Mouse (Mus musculus) splenic B cell, adult 2 months (primary cell): ENCODE measurements around the gene Rasd1.

ENCODE experiments used
- DNase-seq: peaks from one replicate; pipeline ENCODE4 v3.0.0-alpha.2; 2011; ENCODE audit warnings: low read depth, low spot score
- H3K27me3 ChIP-seq: 2 replicates; pipeline ENCODE4 v1.6.1; 2012; ENCODE audit warnings: mild to moderate bottlenecking, low read length, moderate library complexity, mixed read lengths; ENCODE audit not compliant: control insufficient read depth, poor library complexity, insufficient read depth, severe bottlenecking
- H3K36me3 ChIP-seq: 2 replicates; pipeline ENCODE4 v1.6.1; 2012; ENCODE audit warnings: mild to moderate bottlenecking, low read length, moderate library complexity, mixed read lengths; ENCODE audit not compliant: control insufficient read depth, poor library complexity, insufficient read depth, severe bottlenecking

Rasd1 gene

DNA sequence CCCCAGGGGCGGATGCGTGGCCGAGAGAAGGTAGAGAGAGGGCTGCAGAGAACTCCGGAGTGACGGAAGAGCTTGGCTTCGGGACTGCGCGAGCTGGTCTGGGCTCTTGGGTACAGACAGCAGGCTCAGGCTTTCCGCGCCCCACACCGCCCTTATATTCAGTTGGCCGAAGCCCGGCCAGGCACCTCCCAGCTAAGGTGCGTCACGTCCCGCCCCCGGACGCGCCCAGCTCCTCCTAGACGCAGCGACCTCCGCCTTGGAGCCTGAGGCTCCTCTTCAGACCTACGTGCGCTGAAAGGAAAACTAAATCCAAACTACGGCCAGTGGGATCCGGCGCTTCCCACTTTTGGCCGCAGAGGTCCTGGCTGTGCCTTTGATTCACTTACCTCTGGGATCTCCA, at the start of gene Rasd1:
Gene Rasd1 (minus strand): TSS at position 127 of the 400 bp plus-strand sequence.
- H3K27me3 ChIP-seq: no peaks in the 10 kb centered on the region
- no peaks in the 10 kb centered on the region for H3K36me3 ChIP-seq
- peak; percentile 87 for DNase-seq

DNA sequence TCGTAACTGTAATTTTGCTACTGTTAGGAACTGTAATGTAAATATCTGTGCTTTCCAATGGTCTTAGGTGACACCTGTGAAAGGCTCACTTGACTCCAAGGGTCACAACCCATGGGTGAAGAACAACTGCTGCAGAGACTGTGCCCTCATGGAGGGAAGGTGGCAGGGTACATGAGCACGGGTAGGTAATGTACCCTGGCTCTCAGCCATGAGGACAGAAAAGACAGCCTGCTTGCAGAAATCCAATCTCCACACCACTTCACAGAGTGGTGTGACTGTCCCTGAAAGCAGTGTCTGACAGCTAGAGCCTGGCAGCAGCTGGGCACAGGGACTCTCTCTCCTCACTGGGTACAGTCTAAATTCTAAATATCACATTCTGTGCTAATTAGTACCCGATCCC, 46.8 kb upstream of the Rasd1 start:
- H3K36me3 ChIP-seq: no peaks in the 10 kb centered on the region
- no peak for DNase-seq
- H3K27me3 ChIP-seq: no peaks in the 10 kb centered on the region

DNA sequence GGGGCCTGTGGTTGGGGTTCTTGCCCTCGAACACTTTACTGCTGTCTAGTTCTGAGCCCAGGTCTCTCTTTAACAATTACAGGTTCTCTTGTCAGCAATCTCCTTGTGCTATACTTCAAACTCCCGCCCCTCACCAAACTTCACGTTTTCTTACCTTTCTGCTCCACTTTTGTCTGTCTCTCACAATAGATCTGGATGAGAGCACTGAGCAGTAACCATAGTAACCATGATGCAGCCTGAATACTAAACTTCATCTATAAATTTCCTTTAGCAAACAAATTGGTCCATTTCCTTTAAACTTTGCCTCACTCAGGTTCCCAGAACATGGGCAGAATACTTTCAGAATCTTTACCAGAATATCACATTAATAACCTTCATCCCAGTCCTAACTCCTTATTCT, 44.7 kb upstream of the Rasd1 start:
- no peak for DNase-seq
- Histone ChIP-seq H3K27me3 (no peaks in the 10 kb centered on the region), H3K36me3 (no peaks in the 10 kb centered on the region)

DNA sequence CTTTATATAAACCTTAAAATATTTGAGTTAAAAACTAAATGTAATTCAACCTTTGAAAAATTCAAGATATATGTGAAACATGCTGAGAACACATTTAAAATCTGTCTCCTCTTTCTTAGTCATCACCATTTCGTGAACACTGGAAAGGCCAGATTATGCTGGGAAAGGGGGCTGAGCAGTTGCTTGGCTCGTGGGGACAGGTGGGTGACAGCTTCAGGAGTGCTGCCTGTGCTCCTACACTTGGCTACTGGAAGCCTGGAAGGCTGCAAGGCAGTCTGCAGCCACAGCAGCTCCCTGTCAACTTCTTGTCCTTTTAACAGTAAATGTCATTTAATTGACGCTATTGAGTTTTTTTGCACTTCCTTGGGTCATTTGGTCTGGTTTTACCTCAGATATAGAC, 41.1 kb upstream of the Rasd1 start:
- Histone ChIP-seq H3K27me3 (no peaks in the 10 kb centered on the region), H3K36me3 (no peaks in the 10 kb centered on the region)
- DNase-seq: no peak

DNA sequence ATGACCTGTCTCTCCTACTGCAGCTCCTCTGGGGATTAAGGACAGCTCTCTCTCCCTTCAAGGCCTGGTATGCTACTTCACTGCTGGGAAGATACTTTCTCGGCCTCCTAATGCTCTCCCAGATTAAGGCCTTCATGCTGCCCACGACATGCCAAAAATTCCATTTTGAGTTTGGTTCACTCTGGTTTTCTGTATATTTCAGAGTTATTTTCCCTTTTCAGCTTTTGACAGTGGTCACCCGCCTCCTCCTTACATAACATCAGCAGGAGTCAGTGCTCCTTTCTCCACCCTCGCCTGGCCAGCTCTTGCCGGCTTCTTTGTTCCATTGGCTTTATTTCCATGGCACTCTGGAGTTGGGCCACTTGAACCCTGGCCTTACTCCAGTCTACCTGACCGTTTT, 40.0 kb upstream of the Rasd1 start:
- DNase-seq: no peak
- no peaks in the 10 kb centered on the region for H3K27me3 ChIP-seq
- H3K36me3 ChIP-seq: no peaks in the 10 kb centered on the region

DNA sequence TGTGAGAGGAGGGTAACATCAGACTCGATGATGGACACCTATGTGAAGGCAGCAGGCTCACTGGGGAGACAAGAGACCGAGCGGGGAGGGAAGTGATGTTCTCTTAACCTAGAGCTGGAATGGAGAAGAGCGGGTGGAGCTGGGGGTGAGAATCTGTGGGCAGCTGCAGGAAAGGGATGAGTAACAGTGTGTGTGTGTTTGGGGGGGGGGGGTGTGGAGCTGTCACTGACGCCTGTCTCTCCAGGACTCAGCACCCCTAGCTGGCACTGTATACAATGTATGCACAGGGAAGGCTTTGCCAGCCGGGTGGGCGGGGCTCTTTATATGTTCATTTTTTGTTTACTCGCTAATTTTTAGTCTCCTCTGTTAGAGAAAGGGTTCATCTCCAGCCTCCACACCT, 39.1 kb upstream of the Rasd1 start:
- DNase-seq: no peak
- no peaks in the 10 kb centered on the region for H3K27me3 ChIP-seq
- H3K36me3 ChIP-seq: no peaks in the 10 kb centered on the region

DNA sequence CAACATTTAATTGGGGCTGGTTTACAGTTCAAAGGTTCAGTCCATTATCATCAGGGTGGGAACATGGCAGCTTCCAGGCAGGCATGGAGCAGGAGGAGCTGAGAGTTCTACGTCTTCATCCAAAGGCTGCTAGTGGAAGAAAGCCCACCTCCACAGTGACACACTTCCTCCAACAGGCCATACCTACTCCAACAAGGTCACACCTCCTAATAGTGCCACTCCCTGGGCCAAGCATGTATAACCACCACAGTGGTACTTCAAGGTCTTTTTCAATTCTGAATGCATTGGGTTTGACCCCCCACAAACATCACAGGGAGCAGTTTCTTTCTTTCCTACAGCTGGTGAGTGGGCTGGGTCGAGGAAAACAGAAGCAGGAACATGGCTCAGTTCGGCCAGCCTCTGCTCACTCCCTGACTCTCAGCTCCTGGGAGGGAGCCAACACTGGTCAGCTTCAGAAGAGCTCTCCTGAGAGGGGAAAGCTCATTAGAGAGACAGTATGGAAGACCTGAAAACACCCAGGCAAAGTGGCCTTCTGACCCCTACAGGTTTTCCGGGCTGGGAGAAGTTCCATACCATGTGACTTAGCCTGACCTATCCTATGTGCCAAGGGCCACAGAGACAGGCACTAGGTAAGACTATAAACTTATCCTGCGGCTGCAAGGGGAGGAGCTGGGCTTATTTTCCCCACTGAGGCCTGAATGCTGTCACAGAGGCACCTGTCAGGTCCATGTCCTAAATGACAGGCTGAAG, 36.7 kb upstream of the Rasd1 start:
- Histone ChIP-seq H3K36me3 (no peaks in the 10 kb centered on the region), H3K27me3 (no peaks in the 10 kb centered on the region)
- DNase-seq: no peak

DNA sequence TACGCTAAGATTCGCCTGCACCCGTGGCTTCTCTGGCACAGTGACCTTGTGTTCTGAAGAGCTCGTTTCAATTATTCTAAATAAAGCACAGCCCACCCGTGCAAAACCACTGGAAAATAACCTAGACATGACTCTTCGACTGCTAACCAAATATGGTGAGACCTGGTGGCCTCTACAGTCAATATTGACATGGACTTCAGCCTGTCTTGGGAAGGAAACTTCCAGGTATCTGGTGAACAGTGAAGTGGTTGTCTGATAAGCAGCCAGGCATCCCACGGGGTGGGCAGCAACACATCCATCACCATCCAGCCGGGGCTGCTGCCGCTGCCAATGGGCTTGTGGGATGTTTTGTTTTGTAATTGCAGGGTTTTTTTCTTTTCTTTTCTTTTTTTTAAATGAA, 29.6 kb upstream of the Rasd1 start:
- Histone ChIP-seq H3K27me3 (no peaks in the 10 kb centered on the region), H3K36me3 (no peaks in the 10 kb centered on the region)
- DNase-seq: no peak

DNA sequence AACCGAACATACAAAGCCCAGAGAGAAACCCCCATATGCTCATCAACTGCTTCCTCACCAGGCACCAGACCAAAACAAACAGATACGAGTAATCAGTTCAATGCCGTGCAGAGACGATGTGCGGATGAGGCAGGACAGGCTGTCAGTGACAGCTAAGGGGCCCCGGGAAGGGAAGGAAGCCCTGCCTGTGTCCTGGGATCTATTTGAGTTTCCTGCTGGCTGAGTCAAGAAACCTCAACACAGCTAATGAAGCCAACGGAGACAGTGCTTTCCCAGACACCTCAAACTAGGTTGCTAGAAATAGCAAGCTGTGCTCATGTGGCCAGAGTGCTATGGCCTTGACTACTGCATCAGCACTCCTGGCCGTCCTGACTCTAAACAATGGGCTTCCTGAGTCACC, 26.6 kb upstream of the Rasd1 start:
- Histone ChIP-seq H3K27me3 (no peaks in the 10 kb centered on the region), H3K36me3 (no peaks in the 10 kb centered on the region)
- no peak for DNase-seq

DNA sequence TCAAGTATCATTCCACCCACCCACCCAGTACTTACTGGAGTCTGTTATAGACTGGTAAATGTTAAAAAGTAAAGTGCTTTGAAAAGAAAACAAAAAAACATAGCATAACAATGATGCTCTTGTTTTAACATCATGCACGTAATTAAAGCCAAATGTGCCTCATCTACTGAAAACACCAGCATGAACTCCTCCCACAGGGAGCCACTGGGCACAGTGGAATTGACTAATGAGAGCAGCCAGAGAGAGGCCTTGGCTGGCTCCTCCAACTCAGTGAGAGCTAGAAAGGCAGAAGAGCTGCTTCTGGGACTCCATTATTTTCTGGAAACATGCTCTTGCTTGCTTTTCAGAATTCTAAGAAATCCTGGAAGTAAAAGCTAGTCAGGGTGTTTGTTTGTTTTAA, 24.7 kb upstream of the Rasd1 start:
- Histone ChIP-seq H3K27me3 (no peaks in the 10 kb centered on the region), H3K36me3 (no peaks in the 10 kb centered on the region)
- DNase-seq: no peak

DNA sequence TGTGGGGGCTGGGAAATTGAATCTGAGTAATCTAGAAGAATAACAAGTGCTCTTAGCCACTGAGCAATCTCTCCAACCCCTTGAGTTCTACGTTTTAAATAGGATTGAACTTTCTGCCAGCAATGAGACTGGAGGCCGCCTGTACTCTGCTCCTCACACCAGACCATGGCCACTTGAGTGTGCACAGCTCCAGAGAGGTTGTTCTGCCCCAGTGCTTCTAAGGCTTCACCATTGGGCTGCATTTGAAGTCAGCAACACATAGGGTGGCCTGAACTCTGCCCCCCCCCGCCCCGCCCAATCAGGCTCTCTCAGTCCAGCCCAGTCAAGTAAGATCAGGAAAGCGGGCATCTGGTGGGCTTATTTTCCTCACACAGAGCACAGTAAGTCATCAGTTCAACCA, 13.1 kb upstream of the Rasd1 start:
- no peak for DNase-seq
- Histone ChIP-seq H3K36me3 (no peaks in the 10 kb centered on the region), H3K27me3 (no peaks in the 10 kb centered on the region)

DNA sequence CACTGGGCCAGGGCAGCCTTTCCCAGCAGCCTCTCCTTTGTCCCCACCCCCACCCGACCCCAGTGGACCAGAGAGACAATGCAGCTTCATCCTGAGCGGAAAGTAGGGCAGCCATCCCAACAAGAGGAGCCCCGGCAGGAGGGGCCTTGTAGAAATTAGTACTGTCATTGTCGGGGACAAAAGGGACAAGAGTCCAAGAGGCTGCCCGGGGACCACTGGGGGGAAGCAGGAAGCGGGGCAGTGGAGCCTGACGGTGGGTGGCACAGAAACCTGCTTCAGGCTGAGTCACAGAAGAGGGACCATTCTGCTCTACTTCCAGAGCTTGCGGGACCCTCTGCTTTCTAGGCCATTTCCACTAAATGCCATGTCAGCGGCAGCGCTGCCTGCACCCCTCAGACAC, 10.5 kb upstream of the Rasd1 start:
- H3K36me3 ChIP-seq: no peaks in the 10 kb centered on the region
- DNase-seq: no peak
- no peaks in the 10 kb centered on the region for H3K27me3 ChIP-seq

DNA sequence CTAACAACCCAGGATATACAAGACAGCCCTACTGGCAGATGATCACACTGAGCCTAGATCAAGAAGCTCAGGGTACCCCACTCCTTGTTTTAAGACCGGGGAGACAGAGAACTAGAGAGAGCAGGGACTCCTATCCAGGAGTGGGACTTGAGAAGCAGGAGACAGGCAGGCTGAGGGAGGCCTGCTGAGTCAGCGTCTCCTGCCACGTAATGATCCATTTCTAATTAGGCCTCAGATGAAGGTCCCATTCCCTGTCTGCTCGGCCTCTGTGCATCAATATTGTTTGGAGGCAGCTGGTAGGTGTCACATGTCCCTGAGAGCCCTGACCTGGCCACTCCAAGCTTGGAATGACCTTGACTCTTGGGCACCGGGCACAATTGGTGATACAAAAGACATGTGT, 8.6 kb upstream of the Rasd1 start:
- DNase-seq: no peak
- Histone ChIP-seq H3K27me3 (no peaks in the 10 kb centered on the region), H3K36me3 (no peaks in the 10 kb centered on the region)

DNA sequence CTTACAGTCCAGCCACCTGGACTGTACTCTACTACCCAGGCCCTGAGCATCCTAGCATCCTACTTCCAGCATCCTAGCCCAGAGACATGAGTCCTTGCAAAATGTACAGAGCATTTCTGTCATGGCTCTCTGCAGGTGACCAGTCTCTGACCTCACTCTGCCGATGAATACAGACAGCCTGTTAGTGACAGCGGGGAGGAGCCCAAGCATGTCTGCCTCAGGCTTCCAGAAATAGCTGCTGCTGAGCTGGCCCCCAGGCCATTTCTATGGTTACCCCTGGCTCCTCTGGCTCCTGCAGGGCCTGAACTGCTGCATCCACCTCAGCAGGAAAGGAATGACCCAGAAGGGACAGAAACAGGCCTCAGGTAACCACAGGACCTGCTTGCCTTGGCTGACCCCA, 6.9 kb upstream of the Rasd1 start:
- no peak for DNase-seq
- no peaks in the 10 kb centered on the region for H3K36me3 ChIP-seq

DNA sequence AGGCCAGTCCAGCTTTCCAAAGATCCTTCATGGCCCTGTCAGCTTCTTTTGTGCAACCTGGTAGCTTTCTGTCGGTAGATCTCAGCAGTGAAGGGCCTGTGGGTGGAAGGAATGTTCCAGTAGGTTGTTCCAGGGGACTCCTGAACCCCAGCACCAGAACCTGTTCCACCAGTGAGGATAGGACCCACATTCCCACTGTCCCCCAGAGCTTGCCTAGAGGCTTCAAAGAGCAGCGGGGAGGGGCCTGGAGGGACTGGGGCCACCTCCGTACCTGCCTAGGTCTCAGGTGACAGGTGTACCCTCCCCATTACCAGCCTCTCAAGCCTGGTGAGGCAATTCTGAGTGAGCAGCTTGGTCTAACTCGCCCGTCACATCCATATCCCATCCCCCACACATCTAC, 6.0 kb upstream of the Rasd1 start:
- no peak for DNase-seq
- Histone ChIP-seq H3K27me3 (no peaks in the 10 kb centered on the region), H3K36me3 (no peaks in the 10 kb centered on the region)

More for the DNA sequence above, 6.9 kb upstream of the Rasd1 start:
- H3K27me3 ChIP-seq: no peaks in the 10 kb centered on the region

DNA sequence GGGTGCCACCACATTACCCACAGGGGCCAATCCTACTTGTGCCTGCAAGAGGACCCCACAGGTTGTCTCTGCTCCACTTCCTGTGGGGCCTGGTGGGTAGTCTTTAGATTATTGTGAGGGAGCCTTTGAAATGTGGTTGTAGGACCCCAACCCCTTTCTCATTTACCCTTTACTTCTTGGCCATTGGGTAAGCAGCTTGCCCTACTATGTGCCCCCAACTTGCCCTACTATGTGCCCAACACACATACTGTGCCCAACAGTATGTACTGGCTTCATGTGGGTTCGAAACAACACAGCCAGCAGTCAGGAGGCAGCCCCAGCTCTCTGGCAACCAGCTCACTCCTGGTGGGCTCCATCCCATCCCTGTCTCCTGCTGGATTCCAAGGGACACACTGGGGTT, 3.0 kb upstream of the Rasd1 start:
- Histone ChIP-seq H3K36me3 (no peaks in the 10 kb centered on the region), H3K27me3 (no peaks in the 10 kb centered on the region)
- DNase-seq: no peak
